Mouse (Mus musculus) gastrocnemius, adult 2 months (tissue): ENCODE measurements at regions not wholly inside any gene's neighbourhood (a gene's known extent, or its start where the extent isn't known, plus 50 kb on each side); places are given as distances from the start of the nearest gene placed in this dataset.

Experiments
- DNase-seq: peaks from one replicate; pipeline ENCODE4 v3.0.0; 2022
- H3K27ac ChIP-seq: fragments of 200-600 bp; 2 replicates; pipeline ENCODE4 v1.8.1; 2022; ENCODE audit warnings: mild to moderate bottlenecking
- H3K4me3 ChIP-seq: fragments of 200-600 bp; 2 replicates; pipeline ENCODE4 v1.8.1; 2022; ENCODE audit warnings: mild to moderate bottlenecking, moderate library complexity
- CTCF ChIP-seq: fragments of 200-600 bp; IDR thresholded peaks from 2 replicates; pipeline ENCODE4 v1.8.1; 2022; ENCODE audit warnings: antibody characterized with exemption, mild to moderate bottlenecking, moderate library complexity
- intact Hi-C: fragments of 180-260 bp; cut with DNase I; formaldehyde crosslinking; loops from one replicate; pipeline ENCODE4 v1.15.1; 2025

DNA sequence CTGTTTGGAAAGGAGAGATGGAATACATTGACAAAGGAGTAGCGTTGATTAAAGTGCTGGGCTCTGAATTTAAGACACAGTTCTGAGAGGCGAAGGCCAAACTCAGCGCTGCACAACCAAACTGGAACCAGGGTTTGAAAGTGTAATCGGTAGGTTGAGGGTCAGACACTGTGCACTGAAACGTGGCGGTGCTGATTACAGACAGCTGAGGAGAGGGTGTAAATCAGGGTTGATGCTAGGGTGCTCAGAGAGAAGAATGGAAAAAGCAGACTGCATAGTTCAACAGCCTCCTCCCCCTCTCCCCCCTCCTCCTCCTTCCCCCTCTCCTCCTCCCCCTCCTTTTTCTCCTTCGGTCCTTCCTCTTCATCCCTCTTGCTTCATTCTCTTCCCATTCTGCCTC, 373.2 kb downstream of the Nedd1 start:
- H3K4me3 ChIP-seq = no peak overlapping the region
- no peak overlapping the region for H3K27ac ChIP-seq
- intact Hi-C loops = no loop called here
- no peak for DNase-seq
- no peak for TF ChIP-seq CTCF

DNA sequence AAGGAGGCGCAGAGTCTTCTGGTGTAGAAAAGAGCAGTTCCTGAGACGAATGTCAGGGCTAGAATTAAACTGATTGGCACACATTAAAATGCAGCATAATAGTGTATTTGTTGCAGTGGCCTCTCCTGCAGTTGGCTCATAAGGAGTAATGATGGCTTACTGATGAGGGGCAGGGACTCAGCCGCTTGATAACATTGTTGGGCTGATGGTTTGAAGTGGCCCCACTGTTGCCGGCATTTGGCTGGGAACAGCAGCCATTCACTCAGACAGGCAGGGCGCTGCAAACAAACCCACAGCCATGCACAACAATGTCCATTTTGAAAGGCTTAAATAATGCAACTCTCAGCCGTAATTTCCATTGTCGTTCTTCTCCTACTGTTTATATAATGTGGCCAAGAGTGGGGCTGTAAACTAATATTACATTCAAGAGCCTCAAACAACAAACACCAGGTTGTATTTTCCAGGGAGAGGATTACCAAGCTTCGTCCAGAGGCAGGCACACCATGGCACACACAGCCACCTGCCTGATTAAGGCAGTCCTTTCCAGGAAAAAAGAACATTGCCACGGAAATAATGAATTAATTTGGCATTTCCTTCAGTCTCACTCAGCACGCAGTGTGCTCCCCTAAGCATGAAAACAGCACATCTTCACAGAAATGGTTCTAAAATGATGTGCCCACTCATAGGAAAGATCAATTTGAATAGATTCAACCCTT, 374.1 kb downstream of the Nedd1 start:
- no peak for TF ChIP-seq CTCF
- Histone ChIP-seq H3K4me3 (no peak overlapping the region), H3K27ac (no peak overlapping the region)
- DNase-seq = no peak
- intact Hi-C loops = no loop called here

DNA sequence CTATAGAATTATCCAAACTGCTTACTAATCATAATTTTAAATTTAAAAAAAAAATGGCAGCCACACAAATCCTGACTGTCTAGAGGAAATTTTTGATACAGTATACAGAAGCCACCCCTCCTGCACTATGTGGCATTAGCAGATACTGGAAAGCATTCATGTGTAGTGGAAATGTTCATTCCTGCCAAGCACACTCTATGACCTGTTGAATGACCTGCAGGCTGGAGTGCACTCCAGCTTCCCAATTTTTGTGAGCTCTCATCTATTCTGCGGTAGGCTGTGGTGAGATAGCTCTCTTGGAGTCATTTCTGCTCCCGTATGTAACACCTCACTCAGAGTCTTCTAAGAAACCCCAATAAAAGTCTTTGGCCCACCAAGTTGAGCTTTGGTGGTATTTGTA, 382.5 kb downstream of the Nedd1 start:
- DNase-seq = no peak
- Histone ChIP-seq H3K27ac (no peak overlapping the region), H3K4me3 (no peak overlapping the region)
- intact Hi-C loops = no loop called here
- TF ChIP-seq CTCF = no peak

DNA sequence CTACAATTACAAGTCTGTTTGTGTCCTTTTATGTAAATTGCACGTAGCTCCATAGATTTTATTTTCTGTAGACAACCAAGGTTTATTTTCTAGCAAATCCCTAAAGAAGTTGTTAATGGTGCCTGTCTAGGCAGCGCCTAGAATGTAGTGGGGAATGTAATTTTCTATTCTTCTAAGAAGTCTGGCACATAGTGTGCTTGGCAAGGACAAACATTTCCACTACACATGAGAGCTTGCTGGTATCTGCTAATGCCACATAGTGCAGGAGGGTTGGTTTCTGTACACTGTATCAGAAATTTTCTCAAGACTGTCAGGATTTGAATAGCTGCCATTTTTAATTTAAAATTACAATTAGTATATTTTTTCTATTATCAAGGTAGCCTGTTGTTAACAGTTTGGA, 385.3 kb downstream of the Nedd1 start:
- intact Hi-C loops = no loop called here
- no peak for DNase-seq
- Histone ChIP-seq H3K27ac (no peak overlapping the region), H3K4me3 (no peak overlapping the region)
- TF ChIP-seq CTCF = no peak

DNA sequence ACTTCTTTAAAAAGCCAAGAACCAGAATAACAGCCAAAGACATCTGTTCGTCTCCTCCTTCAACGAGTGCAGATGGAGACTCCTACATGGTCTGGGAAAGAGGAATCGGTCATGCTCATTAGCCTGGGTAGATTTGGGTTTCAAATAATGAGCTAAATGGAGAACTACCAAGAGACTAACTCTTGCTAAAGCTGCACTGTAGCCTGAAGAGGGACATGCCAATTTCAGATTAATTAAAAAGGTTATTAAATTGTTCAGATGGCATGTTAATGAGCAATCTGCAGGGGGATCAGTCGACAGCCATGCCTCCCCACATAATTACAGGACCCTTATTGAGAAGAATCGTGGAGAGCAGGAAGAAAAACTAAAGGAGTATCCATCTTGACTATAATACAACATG, 386.1 kb downstream of the Nedd1 start:
- Histone ChIP-seq H3K27ac (no peak overlapping the region), H3K4me3 (no peak overlapping the region)
- no peak for DNase-seq
- intact Hi-C loops = no loop called here
- no peak for TF ChIP-seq CTCF

DNA sequence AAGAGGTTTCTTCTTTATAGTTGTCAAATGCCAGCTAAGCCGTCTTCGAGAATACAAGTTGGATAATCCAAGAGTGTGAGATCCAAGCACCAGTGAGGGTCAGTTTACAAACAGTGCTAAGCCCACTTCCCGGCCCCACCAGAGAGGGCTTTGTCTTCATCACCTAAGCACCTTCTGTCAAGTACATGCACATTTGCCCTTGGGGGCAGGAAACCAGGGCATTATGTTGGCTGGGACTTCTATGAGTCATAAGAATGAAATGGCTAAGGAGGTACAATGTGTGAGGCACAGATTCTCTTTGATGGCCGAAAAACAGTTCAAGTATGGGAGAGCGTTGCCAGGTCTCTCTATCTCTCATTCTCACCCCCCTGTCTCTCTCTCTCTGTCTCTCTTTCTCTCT, 387.1 kb downstream of the Nedd1 start:
- no peak overlapping the region for H3K27ac ChIP-seq
- TF ChIP-seq CTCF = no peak
- no peak overlapping the region for H3K4me3 ChIP-seq
- intact Hi-C loops = no loop called here
- no peak for DNase-seq

DNA sequence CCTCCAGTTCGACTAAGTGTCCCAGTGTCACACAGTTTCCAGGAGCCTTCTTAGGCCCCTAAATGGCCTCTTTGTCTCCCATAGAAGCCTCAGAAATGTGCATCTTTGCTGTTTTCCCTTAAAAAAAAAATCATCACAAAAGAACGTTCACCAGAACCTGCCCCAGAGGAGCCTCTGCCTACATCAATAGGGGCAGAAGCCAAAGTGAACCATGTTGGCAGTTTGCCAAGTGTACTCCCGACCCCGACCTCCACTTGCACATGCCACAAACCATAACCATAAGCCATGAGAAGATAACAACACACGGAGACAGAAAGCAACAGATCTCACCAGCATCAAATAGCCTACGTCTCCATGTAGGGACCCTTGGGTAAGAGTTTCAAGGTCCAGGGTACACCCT, 388.4 kb downstream of the Nedd1 start:
- intact Hi-C loops = no loop called here
- no peak overlapping the region for H3K27ac ChIP-seq
- DNase-seq = no peak
- H3K4me3 ChIP-seq = no peak overlapping the region
- TF ChIP-seq CTCF = no peak

DNA sequence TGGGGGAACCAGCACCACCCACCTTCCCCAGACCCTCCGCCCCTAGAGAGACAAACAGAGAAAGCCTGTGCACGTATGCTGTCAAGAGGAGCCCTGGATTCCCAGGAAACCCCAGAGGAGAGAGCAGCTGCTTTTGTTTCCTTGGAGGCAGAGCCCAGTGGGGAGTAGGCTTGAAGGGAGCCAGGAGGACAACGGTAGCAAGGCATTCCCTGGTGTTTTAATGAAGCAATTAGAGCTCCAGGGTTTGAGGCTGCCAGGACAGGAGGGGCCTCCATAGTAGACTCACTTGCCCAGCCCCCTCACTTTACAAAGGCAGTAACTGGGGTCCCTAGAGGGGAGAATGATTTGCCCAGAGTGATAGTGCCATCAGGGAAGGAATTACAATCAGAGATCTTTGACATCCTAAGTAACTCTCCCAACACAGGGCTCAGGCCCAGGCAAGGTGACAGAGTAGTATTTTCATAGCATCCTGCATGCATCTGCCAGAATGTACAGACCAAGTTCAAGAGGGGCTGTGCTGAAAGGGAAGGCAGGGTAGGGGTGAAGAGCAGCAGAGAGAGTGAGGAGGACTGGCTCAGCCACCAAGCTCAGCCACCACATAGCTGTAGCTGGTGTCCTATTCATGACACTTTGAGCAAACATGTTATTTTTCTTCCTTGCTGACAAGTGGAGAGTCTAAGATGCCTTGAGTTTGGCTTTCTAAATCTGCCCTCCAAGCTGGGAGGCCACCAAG, 389.0 kb downstream of the Nedd1 start:
- H3K27ac ChIP-seq = no peak overlapping the region
- no peak for TF ChIP-seq CTCF
- intact Hi-C loops = no loop called here
- no peak for DNase-seq
- H3K4me3 ChIP-seq = no peak overlapping the region

DNA sequence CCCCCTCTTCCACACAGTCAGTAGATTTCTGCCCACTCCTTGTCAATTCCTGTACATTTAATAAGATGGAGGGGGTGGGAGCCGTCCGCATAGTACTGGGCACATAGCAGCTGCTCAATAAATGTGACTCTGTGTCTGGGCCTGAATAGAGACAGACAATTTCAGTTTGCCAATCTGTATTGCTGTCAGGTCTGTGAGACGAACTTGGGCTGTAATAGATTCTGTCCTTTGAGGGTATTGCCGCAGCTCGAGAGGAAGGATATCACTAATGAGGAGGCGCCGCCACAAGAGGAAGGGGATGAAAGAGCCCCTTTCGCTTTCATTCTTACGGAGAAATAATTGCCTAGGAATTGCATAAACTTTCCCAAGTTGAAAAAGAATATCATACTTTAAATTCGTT, 392.1 kb downstream of the Nedd1 start:
- intact Hi-C loops = no loop called here
- no peak for DNase-seq
- H3K4me3 ChIP-seq = no peak overlapping the region
- H3K27ac ChIP-seq = no peak overlapping the region
- TF ChIP-seq CTCF = no peak

DNA sequence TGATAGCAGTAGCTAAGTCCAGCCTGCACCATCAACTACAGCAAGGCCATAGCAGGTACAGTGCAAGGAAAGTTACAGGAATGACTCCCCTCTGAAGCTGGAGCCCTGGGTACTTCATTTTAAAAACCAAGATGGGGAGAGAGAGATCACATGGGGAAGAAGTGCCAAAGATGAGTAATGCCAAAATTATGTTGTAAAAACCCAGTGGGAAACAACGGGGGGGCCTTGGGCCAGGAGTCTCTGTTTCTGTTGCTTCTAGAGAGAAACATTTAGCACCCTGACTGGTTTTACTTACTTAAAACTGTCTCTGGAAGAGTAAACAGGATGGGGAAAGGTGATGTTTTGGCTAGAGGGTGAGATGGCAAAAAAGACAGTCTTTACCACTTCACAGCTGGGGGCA, 392.6 kb downstream of the Nedd1 start:
- H3K27ac ChIP-seq = no peak overlapping the region
- intact Hi-C loops = no loop called here
- no peak for TF ChIP-seq CTCF

DNA sequence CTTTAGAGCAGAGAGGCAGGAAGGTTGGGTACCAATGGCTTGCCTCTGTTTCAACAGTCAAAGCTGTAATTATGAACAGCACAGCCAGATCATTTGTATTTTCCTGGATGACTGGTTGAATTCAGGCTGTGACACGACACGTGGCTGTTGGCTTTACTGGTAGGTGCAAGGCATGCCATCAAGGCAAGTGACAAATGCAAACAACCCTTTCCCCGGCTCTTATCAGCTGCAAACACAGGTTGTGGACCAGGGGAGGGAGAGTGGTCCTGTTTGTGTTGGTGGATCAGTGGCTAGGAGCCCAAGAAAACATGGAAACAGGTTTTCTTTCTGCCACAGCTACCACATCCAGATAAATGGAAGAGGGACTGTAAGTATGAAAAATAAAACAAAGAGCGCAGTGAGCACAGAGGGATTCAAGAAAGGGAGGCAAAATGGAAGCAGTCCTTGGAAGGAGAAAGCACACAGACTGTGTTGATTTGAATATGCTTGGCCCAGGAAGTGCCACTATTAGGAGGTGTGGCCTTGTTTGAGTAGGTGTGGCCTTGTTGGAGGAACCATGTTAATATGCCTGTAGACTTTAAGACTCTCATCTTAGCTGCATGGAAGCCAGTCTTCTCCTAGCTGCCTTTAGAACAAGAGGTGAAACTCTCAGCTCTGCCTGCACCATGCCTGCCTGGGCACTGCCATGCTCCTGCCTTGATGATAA, 396.8 kb downstream of the Nedd1 start:
- intact Hi-C loops = no loop called here
- no peak for DNase-seq
- Histone ChIP-seq H3K27ac (no peak overlapping the region), H3K4me3 (no peak overlapping the region)
- TF ChIP-seq CTCF = no peak

More for the DNA sequence above, 392.6 kb downstream of the Nedd1 start:
- no peak for DNase-seq
- H3K4me3 ChIP-seq = no peak overlapping the region

DNA sequence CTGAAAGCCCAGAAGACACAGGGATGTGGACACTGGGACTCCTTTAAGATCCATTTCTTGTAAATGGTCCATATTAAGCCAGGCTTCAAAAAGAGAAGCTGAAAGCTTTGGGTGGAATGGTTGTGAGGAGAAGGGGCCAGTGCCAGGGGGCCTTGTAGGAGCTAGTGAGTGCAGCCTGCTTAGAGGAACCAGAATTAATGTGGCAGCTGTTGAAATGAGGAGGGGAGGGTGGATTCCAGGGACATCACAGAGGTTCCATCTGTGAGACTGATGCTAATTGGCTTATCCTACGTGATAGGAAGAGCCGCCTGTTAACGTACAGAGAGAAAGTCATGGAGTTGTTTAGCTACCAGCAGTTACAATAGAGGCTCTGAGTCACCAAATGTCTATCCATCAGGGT, 407.6 kb downstream of the Nedd1 start:
- no peak for DNase-seq
- no peak overlapping the region for H3K27ac ChIP-seq
- intact Hi-C loops = no loop called here
- no peak overlapping the region for H3K4me3 ChIP-seq
- no peak for TF ChIP-seq CTCF

DNA sequence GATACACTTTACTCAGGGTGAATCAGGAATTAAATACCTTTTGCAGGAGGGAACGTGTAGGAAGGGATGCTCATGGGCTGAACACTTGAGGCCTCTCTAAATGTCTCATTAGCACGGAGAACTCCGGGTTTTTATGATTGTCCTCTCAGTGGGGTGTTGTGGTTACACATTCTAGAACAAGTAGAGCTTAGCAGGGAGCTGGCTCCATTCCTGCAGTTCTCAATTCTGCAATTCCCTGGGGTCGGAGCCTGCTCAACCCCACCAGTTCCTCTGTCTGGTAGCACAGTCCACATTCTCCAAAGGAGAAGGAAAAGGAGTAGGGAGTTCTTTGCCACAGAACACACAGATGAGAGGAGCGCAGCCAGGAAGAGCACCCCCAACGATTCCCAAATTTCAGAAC, 409.9 kb downstream of the Nedd1 start:
- intact Hi-C loops = no loop called here
- no peak for TF ChIP-seq CTCF
- H3K27ac ChIP-seq = no peak overlapping the region
- H3K4me3 ChIP-seq = no peak overlapping the region
- DNase-seq = peak; percentile 33
